Mouse (Mus musculus) lung, embryonic 14.5 days (tissue): ENCODE data around the gene Ptgdr. TPM values are rescaled to one million over a fixed set of nuclear protein-coding genes. Genes with fewer than 3 reads are reported as not detected.
"Not testable (repeated sequence)": the region's sequence is repeated elsewhere in the genome, so short reads cannot be mapped to it uniquely, and the experiment has no call there.

Experiments used
- ATAC-seq: fragments of 200-750 bp; cut with Nextera tagmentation; 2 replicates; pipeline ENCODE4 v1.8.0; 2017; ENCODE audit warnings: mild to moderate bottlenecking, moderate TSS enrichment, moderate library complexity; ENCODE audit not compliant: insufficient read depth
- DNase-seq: peaks from one replicate; pipeline ENCODE4 v3.0.0-alpha.2; 2015
- H3K27ac ChIP-seq: fragments of 300-500 bp; sonication (generic); 2 replicates; pipeline ENCODE4 v1.5.1; 2014; ENCODE audit warnings: low read depth, mild to moderate bottlenecking, moderate library complexity
- H3K27me3 ChIP-seq: fragments of 300-500 bp; sonication (generic); 2 replicates; pipeline ENCODE4 v1.6.1; 2014; ENCODE audit warnings: low read length, control low read depth; ENCODE audit not compliant: insufficient read depth
- H3K36me3 ChIP-seq: fragments of 300-500 bp; sonication (generic); 2 replicates; pipeline ENCODE4 v1.6.1; 2014; ENCODE audit warnings: control low read depth; ENCODE audit not compliant: insufficient read depth
- H3K4me1 ChIP-seq: fragments of 300-500 bp; sonication (generic); 2 replicates; pipeline ENCODE4 v1.6.1; 2014; ENCODE audit warnings: antibody characterized with exemption, control low read depth; ENCODE audit not compliant: insufficient read depth
- H3K4me2 ChIP-seq: fragments of 300-500 bp; sonication (generic); 2 replicates; pipeline ENCODE4 v1.6.1; 2014; ENCODE audit warnings: mild to moderate bottlenecking
- H3K4me3 ChIP-seq: fragments of 300-500 bp; sonication (generic); 2 replicates; pipeline ENCODE4 v1.5.1; 2014; ENCODE audit warnings: low read depth, low read length
- H3K9ac ChIP-seq: fragments of 300-500 bp; sonication (generic); 2 replicates; pipeline ENCODE4 v1.6.1; 2014
- H3K9me3 ChIP-seq: fragments of 300-500 bp; sonication (generic); 2 replicates; pipeline ENCODE4 v1.6.1; 2016; ENCODE audit warnings: low read depth, low read length, control low read depth
- CTCF ChIP-seq: IDR thresholded peaks from 2 replicates; pipeline ENCODE4 v1.5.1; 2016; ENCODE audit warnings: antibody characterized with exemption, low read depth
- WGBS: fragments of 180-500 bp; shearing (Covaris S2); extraction: QIAGEN DNeasy Blood & Tissue Kit; methylation state at CpG from one replicate; pipeline ENCODE4 v1.1.7; 2014; 5-methylcytosine and 5-hydroxymethylcytosine counted together
- polyA plus RNA-seq: library from polyadenylated mRNA; unstranded; fragments of >200 nt; fragmentation: Nextera tagmentation; extraction: Ambion mirVana; gene quantifications from 2 replicates; pipeline ENCODE4 v1.2.1, GENCODE M21; 2014

Gene Ptgdr
- polyA plus RNA-seq, result 0.07 and 0.09 TPM in 2 replicates

DNA sequence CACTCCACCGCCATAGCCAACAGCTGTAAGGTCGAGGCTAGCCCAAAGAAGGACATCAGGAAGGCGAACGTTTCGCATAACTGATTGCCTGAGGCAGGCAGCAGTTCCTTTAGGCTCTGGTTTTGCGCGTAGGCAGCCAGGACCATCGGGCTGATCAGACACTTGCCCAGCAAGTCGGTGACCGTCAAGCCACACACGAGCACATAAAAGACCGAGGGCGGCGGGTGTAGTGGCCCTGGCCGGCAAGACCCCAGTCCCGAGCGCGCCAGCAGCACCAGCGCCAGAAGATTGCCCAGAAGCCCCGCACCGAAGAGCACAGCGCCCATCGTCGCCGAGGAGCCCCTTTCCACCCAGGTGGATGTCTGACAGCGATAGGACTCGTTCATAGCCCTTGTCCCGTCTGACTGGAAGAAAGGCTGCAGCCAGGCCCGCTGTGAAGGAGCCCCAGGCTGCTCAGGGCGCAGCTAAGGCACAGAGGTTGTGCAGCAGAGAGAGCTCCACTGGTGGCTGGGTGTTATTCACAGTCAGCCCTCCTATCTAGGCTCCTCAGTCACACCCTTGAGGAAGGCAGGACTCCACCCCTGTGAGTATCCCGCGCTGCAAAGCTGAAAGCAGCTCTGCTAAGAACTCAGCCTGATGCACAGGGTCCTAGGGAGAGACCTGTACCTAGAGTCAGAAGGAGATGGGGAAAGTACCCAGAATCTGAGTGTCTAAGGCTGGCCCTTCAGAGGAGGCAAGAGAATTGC is at the start of gene Ptgdr:
TSS of gene Ptgdr (minus strand) at position 508 of the 746 bp plus-strand sequence.
- ATAC-seq, result peak; percentile 69
- no peak within 1 kb of the TSS for H3K27ac ChIP-seq

GRCm38 (mm10) chr14:44907774-44908173 is 48.6 kb upstream of the Ptgdr start:
- H3K4me2 ChIP-seq, result no peak overlapping the region
- H3K4me3 ChIP-seq, result no peak overlapping the region
- H3K27me3 ChIP-seq, result no peaks in the 10 kb centered on the region
- H3K27ac ChIP-seq, result no peak overlapping the region
- no peak for TF ChIP-seq CTCF
- H3K4me1 ChIP-seq, result no peaks in the 10 kb centered on the region
- no peak for ATAC-seq
- WGBS, result 67% methylated on average over 5 of the region's 5 CpGs
- H3K36me3 ChIP-seq, result no peaks in the 10 kb centered on the region
- no peaks in the 10 kb centered on the region for H3K9me3 ChIP-seq
- DNase-seq, result no peak
- no peak overlapping the region for H3K9ac ChIP-seq

More for the DNA sequence above, at the start of gene Ptgdr:
- Histone ChIP-seq H3K4me1 (no peaks in the 10 kb centered on the region; the same call in 1 of the 2 replicates), H3K4me2 (peak within 1 kb of the TSS; percentile 52), H3K9ac (0 out of 2 replicates have a peak within 1 kb of the TSS, but pooled peaks have one; percentile 17), H3K9me3 (no peaks in the 10 kb centered on the region), H3K27me3 (peaks cover 30% of the 10 kb centered on the region), H3K4me3 (peak within 1 kb of the TSS; percentile 14; the same call in 1 of the 2 replicates), H3K36me3 (no peaks in the 10 kb centered on the region)
- no peak for TF ChIP-seq CTCF
- WGBS, result 2% methylated on average over 32 of the region's 32 CpGs
- DNase-seq, result peak; percentile 10

DNA sequence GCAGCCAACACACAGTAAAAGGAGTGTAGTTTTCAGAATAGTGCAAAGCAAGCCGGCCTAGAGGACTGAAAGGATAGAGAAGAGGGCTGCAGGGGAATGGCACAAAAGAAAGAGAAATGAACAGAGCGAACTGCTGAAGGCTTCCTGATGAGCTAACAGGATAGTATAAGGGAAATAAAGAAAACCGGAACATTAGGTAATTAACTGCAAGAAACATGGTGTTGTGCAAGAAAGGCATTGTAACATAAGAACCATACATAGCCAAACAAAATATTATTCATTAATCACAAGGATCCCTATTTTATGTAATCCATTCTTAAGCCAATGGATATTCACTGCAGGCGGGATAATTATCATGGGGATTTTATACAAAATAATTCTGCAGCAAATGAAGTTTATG is 45.0 kb upstream of the Ptgdr start:
- DNase-seq (no peak), ATAC-seq (no peak)
- Histone ChIP-seq H3K4me1 (no peaks in the 10 kb centered on the region), H3K36me3 (no peaks in the 10 kb centered on the region), H3K4me3 (no peak overlapping the region), H3K9ac (no peak overlapping the region), H3K4me2 (no peak overlapping the region), H3K27me3 (no peaks in the 10 kb centered on the region), H3K9me3 (no peaks in the 10 kb centered on the region), H3K27ac (no peak overlapping the region)
- no peak for TF ChIP-seq CTCF
- 88% methylated on average over 4 of the region's 4 CpGs for WGBS

DNA sequence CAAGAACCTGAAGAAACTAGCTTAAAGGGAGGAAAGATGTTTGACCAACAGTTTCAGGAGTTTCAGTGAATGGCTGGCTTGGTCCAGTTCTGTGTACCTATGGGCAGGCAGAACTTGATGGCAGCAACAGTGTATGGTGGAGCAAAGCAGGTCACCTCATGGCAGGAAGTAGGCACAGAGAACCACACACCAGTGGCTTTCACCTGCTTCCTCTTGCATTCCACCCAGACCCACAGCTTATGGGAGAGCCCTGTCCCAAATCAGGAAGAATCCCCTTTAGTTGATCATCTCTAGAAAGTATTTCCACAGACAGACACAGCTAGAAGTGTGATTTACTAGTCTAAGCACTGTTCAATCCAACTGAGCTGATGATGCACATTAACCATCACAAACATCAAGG is 42.6 kb upstream of the Ptgdr start:
- not testable (repeated sequence) for H3K9ac ChIP-seq, H3K4me1 ChIP-seq, H3K27ac ChIP-seq, H3K4me2 ChIP-seq, H3K27me3 ChIP-seq, H3K36me3 ChIP-seq, DNase-seq, H3K4me3 ChIP-seq, ATAC-seq, H3K9me3 ChIP-seq

- no peak for DNase-seq
- 69% methylated on average over 7 of the region's 7 CpGs for WGBS
- Histone ChIP-seq H3K36me3 (no peaks in the 10 kb centered on the region), H3K4me2 (no peak overlapping the region), H3K9ac (no peak overlapping the region), H3K4me1 (no peaks in the 10 kb centered on the region), H3K27ac (no peak overlapping the region), H3K27me3 (no peaks in the 10 kb centered on the region), H3K4me3 (no peak overlapping the region), H3K9me3 (no peaks in the 10 kb centered on the region)
- TF ChIP-seq CTCF, result no peak
- no peak for ATAC-seq
Observed at GRCm38 (mm10) chr14:44891387-44892132, 32.4 kb upstream of the Ptgdr start.

DNA sequence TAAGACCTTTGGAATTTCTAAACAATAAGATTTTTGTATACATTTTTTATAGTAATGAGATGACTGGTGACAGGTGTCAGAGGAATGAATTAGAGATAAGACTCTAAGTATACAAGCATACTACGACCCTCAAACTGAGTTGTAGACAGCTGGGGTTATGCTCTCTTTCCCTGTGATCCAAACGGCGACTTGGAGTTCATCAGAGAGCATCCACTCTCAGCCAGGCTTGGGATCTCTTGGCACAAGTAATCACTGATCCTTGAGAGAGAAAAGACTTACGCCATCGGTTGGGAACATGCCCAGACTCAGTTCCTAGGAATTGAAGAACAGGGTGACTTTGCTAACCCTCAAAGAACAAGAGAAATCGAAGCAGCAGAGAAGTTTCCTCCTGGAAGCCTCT is 10.5 kb upstream of the Ptgdr start:
- H3K27me3 ChIP-seq, result no peaks in the 10 kb centered on the region
- ATAC-seq (peak; percentile 86), DNase-seq (peak; percentile 63)
- TF ChIP-seq CTCF, result no peak
- no peaks in the 10 kb centered on the region for H3K4me1 ChIP-seq
- H3K36me3 ChIP-seq, result no peaks in the 10 kb centered on the region
- 33% methylated on average over 6 of the region's 6 CpGs for WGBS
- no peak overlapping the region for H3K4me3 ChIP-seq
- no peak overlapping the region; the same call in 1 of the 2 replicates for H3K27ac ChIP-seq
- no peaks in the 10 kb centered on the region for H3K9me3 ChIP-seq
- no peak overlapping the region for H3K4me2 ChIP-seq
- no peak overlapping the region for H3K9ac ChIP-seq

- H3K36me3 ChIP-seq, result no peaks in the 10 kb centered on the region
- no peak overlapping the region for H3K4me2 ChIP-seq
- H3K9me3 ChIP-seq, result no peaks in the 10 kb centered on the region
- no peaks in the 10 kb centered on the region for H3K27me3 ChIP-seq
- no peak for TF ChIP-seq CTCF
- WGBS, result 68% methylated on average over 8 of the region's 8 CpGs
- DNase-seq, result peak; percentile 21
- no peak overlapping the region for H3K9ac ChIP-seq
- no peak overlapping the region for H3K27ac ChIP-seq
- no peaks in the 10 kb centered on the region; the same call in 1 of the 2 replicates for H3K4me1 ChIP-seq
- no peak for ATAC-seq
- H3K4me3 ChIP-seq, result no peak overlapping the region
Observed at GRCm38 (mm10) chr14:44865661-44866060, 6.5 kb upstream of the Ptgdr start.
